Mouse (Mus musculus) heart, adult 9 months (tissue): ENCODE results near the gene Olfr135.

Experiments
- DNase-seq, 2 experiments: peaks; one replicate each; pipeline ENCODE4 v3.0.0; 2022; ENCODE audit warnings: low spot score in 2 of 2

Olfr135 gene

GRCm38 (mm10) chr17:38204035-38204434 is at the start of gene Olfr135:
Olfr135 (plus strand) TSS chr17:38204335.
- no peak for DNase-seq

GRCm38 (mm10) chr17:38171088-38171487 is 33.0 kb upstream of the Olfr135 start, which contains the start of gene Olfr134:
Olfr134 (plus strand) TSS chr17:38171388.
- DNase-seq: no peak
